Mouse (Mus musculus) thymus, postnatal 10 days (tissue): ENCODE results near the gene Ptprg.
"Not testable (repeated sequence)": the region's sequence is repeated elsewhere in the genome, so short reads cannot be mapped to it uniquely, and the experiment has no call there.

Experiments used
- DNase-seq, 2 experiments: peaks; one replicate each; pipeline ENCODE4 v3.0.0; 2021; ENCODE audit warnings: low spot score in 2 of 2

Gene Ptprg

DNA sequence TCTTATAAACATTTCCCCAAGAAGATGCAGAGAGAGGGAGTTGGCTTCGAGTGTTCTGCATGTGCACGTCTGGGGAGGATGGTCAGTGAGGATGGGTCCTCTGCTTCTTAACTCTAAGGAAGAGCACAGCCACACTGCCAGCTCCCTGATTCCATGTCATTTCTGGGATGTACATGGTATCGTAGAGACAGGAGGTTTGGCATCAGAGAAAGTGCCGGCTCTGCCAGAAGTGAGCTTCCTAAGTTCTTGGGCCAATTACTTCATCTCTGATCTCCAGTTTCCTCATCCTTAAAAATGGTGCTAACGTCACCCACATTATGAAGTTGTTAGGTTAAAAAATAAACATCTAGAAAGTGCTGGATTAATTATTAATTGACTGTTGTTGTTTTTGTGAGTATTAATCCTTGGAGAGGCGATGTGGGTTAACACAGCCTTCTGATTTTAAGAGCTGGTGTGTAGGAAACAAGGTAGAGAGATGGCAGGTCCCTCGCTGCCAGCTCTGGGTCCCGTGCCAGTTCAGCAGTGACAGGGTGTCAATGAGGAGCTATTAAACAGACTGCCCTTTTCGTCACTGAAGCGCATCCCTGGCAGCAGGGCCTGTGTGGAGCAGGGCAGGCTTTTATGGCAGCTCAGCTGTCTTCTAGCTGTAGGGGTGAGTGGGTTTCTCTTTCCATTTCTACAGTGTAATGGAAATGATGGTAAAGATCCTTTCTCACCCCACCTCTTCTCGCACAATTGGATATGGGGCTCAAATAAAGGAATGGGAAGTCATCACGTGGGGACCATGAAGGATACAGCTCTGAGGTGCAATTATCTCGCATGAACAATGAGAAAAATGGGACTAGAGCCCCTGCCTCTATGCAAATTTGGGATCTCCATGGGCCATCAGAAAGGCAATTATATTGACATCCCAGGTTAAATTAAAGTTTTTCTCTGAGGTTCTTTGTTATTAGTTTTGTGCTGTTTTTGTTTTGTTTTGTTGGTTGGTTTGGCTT is 646.9 kb downstream of the Ptprg start:
- no peak for DNase-seq

DNA sequence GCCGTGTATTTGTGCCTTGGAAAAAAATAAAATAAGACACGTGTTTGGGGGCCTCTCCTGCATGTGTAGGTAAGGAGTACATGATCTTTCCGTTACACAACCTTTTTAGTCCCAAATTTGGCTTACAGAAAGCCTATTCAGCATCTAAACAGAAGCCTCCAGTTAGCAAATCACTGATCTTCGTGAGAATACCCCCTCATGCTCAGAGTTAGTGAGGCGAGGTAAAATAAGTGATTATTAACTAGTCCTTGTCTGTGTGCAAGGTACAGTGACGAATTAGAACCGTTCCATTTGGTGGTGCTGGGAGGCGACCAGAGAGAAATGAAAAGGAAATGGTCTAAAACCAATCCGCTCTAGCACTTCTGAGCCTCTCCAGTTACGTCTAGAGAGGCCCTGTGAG is 648.9 kb downstream of the Ptprg start:
- no peak for DNase-seq

DNA sequence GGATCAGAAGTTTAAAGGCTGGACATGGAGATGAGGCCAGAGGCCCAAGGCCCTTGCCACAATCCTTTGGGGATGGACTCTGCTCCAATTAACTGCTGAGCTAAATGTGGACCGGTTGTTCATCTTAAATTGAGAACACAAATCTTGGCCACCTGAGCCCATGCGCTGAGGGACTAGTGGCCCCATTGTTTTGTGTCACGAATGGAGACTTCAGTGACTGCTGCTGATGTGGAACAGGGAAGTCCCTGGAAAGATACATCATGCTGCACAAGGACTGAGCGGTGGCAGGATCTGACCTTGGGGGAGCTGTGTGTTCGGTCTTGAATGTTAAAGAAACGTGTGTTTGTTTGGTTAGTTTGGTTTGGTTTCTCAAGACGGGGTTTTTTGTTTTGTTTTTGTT is 649.7 kb downstream of the Ptprg start:
- DNase-seq = no peak

DNA sequence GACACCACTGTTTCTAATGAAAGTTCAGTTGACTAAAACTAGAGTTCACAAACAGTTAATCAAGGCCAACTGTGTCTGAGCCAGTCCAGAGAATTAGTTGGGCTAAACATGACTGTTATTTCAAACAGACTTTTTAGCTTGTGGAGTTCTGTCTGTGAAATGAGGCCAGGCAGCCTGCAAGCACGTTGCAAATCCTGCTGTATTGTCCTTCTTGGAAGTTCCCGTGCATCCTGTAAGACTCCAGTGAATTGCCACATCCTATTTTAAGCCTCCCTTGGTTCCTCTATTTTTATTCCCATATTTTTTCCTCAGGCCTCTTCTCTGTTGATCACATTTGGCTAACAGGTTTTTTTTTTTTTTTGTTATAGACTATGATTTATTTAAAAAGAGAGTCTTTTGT is 652.8 kb downstream of the Ptprg start:
- DNase-seq = no peak

DNA sequence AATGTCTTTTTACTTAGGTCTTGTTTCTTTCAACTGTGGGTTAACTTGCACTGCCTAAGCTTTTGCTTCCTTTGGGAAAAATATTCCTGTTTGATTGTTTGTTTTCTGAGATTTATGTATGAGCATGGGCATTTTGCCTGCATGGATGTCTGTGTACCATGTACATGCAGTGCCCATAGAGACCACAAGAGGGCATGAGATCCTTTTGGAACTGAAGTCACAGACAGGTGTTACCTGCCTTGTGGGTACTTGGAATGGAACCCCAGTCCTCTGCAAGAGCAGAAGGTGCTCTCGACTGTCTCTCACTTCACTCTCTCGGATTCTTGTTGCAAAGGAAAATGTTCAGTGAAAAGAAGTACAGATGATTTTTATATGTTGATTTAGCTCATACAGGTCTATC is 655.2 kb downstream of the Ptprg start:
- peak in 1 of 2 experiments; percentile 6 for DNase-seq

DNA sequence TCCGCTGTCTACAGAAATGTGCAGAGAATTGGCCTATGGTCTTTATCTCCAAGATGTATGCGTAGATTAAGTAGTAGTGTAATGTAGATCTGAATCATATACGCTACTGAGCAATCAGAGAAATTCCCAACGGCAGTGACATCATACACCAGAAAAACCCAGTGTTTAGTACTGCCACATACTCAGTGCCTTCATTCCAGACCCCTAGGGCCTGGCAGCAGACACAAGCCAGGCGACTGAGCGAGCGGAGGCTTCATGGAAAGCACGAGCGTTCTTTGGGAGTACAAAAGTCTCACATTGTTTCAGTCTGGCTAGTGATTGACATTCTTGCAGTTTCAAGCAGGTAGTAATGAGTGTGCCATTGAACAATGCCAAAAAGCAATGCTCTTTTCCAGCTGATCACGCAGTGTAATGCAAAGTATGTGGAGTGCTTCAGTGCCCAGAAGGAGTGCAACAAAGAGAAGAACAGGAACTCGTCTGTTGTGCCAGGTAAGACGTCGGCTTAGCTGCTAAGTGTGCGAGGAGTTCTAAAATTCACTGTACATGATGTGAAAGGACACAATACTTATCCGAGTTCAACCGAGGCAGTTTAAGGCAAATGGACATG is 665.3 kb downstream of the Ptprg start:
- DNase-seq = no peak

DNA sequence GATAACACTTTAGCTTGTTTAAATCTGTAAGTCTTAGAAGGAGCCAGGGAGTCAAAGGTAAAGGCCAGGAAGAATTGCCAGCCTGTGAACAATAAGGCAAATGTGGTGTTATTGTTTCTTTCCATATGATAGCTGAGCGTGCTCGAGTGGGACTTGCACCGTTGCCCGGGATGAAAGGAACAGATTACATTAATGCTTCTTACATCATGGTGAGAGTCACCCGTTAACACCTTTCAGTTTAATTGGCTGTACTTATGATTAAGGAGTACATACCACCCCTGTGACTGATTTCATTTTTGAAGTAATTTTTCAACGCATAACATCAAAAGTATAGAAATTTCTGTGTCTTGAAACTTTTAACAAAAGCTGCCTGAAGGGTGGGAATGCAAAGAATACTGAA is 666.5 kb downstream of the Ptprg start:
- DNase-seq = no peak

DNA sequence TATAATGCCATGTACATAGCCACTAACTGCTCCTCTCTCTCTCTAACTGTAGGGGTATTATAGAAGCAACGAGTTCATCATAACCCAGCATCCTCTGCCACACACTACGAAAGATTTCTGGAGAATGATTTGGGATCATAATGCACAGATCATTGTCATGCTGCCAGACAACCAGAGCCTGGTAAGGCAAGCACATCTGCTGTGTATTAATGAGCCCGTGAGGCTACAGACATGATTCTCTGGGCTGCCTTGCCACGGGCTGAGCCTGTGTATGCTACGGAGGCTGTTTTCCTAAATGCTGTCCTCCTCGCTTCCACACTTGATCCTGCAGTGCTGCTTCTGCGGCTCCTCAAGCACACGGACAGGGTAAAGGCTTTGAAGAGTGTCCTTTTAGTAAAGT is 667.2 kb downstream of the Ptprg start:
- DNase-seq = no peak

DNA sequence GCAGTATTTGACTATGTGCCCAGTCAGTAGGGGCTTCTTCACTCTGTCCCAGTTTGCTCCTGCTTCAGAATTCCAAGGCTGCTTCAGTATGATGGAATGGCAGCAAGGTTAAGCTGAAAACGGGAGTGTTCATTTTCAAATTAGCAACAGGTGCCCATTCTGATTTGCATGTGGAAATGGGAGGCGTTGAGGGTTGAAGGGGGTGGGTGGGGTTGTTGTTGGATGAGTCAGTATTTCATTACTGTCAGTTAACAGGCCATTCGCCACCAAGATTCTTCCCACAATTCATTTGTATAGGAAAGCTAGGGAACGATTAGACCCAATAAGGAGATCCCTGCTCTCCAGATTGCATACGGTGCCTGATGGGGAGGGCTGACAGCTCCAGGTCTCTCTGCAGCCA is 668.2 kb downstream of the Ptprg start:
- DNase-seq = no peak

DNA sequence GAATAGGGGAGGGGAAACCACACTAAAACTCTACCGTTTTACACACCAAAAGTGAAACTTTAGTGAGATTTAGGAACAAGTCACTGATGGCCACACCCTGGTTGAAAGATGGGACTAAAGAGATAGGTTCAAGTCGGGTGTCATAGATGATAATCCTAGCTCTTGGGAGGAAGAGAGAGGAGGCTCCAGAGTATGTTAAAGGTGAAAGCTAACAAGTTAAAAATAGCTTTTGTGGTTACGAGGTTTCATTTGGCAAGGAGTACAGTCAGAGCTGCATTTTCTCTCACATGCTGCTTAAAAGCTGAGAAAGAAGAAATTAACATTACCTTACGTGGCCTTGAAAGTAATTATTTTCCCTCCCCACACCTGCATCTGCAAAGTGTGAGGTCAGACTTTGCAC is 690.4 kb downstream of the Ptprg start:
- no peak for DNase-seq

DNA sequence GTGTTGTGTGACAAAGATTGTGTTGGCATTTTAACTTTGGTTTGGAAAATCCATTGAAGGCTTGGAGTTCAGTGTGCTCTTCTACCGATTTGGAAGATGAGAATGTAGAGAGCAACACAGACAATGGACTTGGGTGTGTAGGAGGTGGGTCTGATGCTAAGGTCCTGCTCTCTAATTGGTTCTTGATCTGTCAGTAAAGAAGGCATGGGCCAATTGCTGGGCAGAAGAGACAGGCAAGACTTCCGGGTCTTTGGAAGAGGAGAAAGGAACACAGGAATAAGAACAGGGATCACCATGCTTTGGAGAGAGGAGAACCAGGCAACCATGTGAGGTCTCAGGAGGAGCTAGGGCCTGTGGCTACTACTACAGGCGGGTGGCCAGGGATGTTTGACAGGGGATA is 722.7 kb downstream of the Ptprg start:
- no peak for DNase-seq

DNA sequence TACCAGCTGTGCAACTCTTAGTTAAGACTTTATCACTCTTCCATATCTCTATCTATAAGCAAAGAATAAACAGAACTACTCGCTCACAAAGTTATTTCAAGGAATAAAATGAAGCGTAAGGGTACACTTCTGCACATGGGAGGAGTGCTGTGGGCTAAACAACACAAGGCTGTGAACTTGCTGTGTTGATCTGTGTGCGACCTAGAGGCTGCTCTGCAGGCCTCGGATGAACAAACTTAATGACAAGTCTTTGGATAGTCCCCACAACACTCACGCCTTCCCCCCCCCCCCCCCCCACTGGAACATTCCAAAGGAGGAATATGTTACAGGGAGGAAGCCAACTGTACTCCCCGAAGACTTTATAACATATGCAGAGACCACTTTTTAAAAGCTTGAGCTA is 730.3 kb downstream of the Ptprg start, which contains the start of gene Gm49355:
Gene Gm49355, plus strand, starts transcription at position 336 of the 400 bp plus-strand sequence.
- no peak for DNase-seq

DNA sequence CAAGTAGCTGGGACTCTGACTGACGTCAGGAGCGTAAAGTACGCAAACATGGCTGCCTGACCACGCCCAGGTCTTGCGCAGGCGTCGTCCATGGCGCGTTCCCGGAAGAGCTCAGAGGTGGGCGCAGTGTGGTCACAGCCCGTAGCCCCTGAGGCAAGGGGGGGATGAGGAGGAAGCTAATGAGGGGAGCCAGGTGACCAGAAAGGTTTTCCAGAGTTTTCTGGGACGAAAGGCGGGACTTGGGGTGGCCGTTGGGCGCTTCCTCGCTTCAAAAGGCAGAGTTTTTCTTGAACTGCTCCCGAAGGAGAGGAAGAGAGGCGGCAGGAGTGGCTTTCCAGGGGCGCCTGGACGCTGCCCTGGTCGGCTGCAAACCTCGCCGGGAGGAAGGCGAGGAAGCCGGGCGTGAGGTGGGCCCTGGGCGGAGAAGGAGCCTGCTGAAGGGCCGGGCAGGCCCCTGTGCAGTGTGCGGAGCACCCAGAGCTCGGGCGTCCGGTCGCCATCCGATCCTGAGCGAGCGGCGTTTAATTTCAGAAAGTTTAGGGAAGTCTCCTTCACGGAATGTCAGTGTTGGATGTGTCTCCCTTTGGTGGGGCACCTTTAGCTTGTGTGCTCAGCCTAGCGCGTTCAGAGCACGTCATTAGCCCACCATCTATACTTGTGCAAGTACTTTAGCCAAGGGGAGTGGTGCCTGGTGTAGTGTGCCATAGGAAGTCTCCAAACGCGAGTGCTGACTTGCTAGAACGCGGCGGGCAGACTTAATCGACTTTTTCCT is 731.0 kb downstream of the Ptprg start, which contains the start of gene 3830406C13Rik:
Gene 3830406C13Rik, plus strand, starts transcription at position 33 of the 772 bp plus-strand sequence.
- DNase-seq = peak; percentile 61 to 71

DNA sequence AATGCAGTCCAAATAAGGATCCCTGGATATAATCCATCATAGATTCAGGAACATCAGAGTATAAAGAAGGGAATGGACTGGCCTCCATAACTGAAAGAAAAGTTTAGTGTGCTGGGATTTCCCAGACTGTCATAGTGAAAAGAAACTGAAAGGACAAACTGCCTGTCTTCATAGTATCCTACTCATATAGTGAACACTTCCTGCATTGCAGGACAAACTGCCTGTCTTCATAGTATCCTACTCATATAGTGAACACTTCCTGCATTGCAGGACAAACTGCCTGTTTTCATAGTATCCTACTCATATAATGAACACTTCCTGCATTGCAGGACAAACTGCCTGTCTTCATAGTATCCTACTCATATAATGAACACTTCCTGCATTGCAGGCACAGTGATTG is 736.4 kb downstream of the Ptprg start:
- not testable (repeated sequence) for DNase-seq
